In the genomic region with DNA sequence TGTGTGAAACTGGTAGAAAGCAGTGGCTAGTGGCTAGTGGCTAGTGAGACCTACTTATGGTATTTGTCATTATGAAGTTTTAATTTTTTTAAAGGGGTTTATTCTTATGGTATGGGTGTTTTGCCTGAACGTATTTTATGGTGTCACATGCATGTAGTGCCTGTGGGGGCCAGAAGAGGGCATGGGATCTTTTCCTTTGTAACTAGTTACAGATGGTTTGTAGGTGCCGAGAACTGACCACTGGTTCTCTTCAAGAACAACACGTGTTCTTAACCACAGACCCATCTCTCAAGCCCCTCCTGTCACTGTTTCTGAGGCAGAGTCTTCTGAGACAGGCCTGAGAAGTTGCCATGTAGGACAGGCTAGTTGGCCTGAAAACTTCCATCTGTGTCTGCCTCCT, we compare ENCODE assay signal across 14 mouse cellular contexts. TPM values are rescaled to one million over a fixed set of nuclear protein-coding genes. Genes with fewer than 3 reads are reported as not detected.
DNase-seq lines count a peak whose midpoint lies in the region; ATAC-seq and TF ChIP-seq lines count a peak whose summit lies in the region.
"Had no signal": no experiment of that assay in that cellular context is flagged by ENCODE, and none has a peak within 500 bp of the region (broad histone marks: within the 10 kb centered on the region; RNA-seq: fewer than 3 reads in every experiment).

No protein-coding gene starts in this region.

- intact Hi-C loops in left cerebral cortex, postnatal 4 days (cut with DNase I) = no loop called here

- H3K9ac ChIP-seq in hindbrain, embryonic 11.5 days (ENCODE audit: low read depth, low read length) = no peak overlapping the region
- no peak overlapping the region for H3K9ac ChIP-seq in hindbrain, embryonic 13.5 days
- H3K9ac ChIP-seq in midbrain, postnatal 0 days (replicated peaks; ENCODE audit: low read length, poor library complexity, severe bottlenecking) = no peak overlapping the region
- H3K9ac ChIP-seq: liver, embryonic 14.5 days had no signal

- in situ Hi-C loops in Patski (cut with MboI; ENCODE audit: low pct_unique_long_range_greater_than_20kb) = no loop called here

- H3K27me3 ChIP-seq in hindbrain, embryonic 10.5 days (ENCODE audit: insufficient read depth, poor library complexity, severe bottlenecking) = peaks cover 6% of the 10 kb centered on the region
- no peaks in the 10 kb centered on the region for H3K27me3 ChIP-seq in hindbrain, embryonic 11.5 days (ENCODE audit: control insufficient read depth, insufficient read depth, low read length)
- H3K27me3 ChIP-seq in Patski = no peaks in the 10 kb centered on the region
- H3K27me3 ChIP-seq in hindbrain, embryonic 13.5 days = peaks cover 3% of the 10 kb centered on the region
- no peaks in the 10 kb centered on the region for H3K27me3 ChIP-seq in midbrain, postnatal 0 days (ENCODE audit: insufficient read depth, low read length)
- H3K27me3 ChIP-seq: heart, embryonic 15.5 days had no signal

- H3K27ac ChIP-seq in hindbrain, embryonic 10.5 days = no peak overlapping the region
- H3K27ac ChIP-seq in hindbrain, embryonic 11.5 days (ENCODE audit: low read depth, low read length) = no peak overlapping the region
- H3K27ac ChIP-seq in hindbrain, embryonic 13.5 days = no peak overlapping the region
- H3K27ac ChIP-seq in midbrain, postnatal 0 days (ENCODE audit: low read depth, low read length) = no peak overlapping the region
- H3K27ac ChIP-seq: heart, embryonic 15.5 days; liver, embryonic 14.5 days had no signal

- H3K9me3 ChIP-seq in hindbrain, embryonic 10.5 days = no peaks in the 10 kb centered on the region
- no peaks in the 10 kb centered on the region for H3K9me3 ChIP-seq in hindbrain, embryonic 11.5 days (ENCODE audit: control insufficient read depth, low read length)
- no peaks in the 10 kb centered on the region for H3K9me3 ChIP-seq in hindbrain, embryonic 13.5 days
- no peaks in the 10 kb centered on the region for H3K9me3 ChIP-seq in midbrain, postnatal 0 days (ENCODE audit: low read length)
- H3K9me3 ChIP-seq: heart, embryonic 15.5 days had no signal

- no peak for DNase-seq in hindbrain, embryonic 10.5 days (ENCODE audit: low spot score)
- no peak for DNase-seq in hindbrain, embryonic 11.5 days (ENCODE audit: low spot score)
- DNase-seq in Patski (ENCODE audit: low read depth, low spot score) = no peak
- no peak for DNase-seq in midbrain, postnatal 0 days (ENCODE audit: low spot score)
- no peak for DNase-seq in left cerebral cortex, postnatal 4 days
- no peak for DNase-seq in retina, embryonic 14.5 days (ENCODE audit: low spot score)
- DNase-seq: adrenal gland, adult 2 months; cerebellum, postnatal 36 days; right cerebral cortex, postnatal 14 days had no signal

- no peak overlapping the region for H3K4me2 ChIP-seq in hindbrain, embryonic 11.5 days (replicated peaks; ENCODE audit: low read depth, low read length)
- H3K4me2 ChIP-seq in hindbrain, embryonic 13.5 days = peak overlapping the region; percentile 79
- peak overlapping the region; percentile 69; the same call in 1 of the 2 replicates for H3K4me2 ChIP-seq in midbrain, postnatal 0 days (ENCODE audit: low read depth, low read length, poor library complexity, severe bottlenecking)

- TF ChIP-seq CTCF in Patski (IDR thresholded peaks at IDR 0.05) = peak; percentile 34
- no peak; the same call in 1 of the 2 replicates for TF ChIP-seq CTCF in midbrain, postnatal 0 days (IDR thresholded peaks at IDR 0.05)

- CTCF ChIA-PET in Patski (lab: Charles Lee) = interaction anchor here (2.6 kb wide), 1 partner anchor 38 kb away, joined by 13 read pairs; no protein-coding TSS in a partner anchor

- 95% methylated on average over 3 of the region's 3 CpGs for WGBS in hindbrain, embryonic 10.5 days
- 92% methylated on average over 3 of the region's 3 CpGs for WGBS in hindbrain, embryonic 11.5 days
- 86% methylated on average over 3 of the region's 3 CpGs for WGBS in hindbrain, embryonic 13.5 days
- WGBS in midbrain, postnatal 0 days = 91% methylated on average over 3 of the region's 3 CpGs

- H3K36me3 ChIP-seq in hindbrain, embryonic 10.5 days = peaks cover 19% of the 10 kb centered on the region
- H3K36me3 ChIP-seq in hindbrain, embryonic 11.5 days (ENCODE audit: control insufficient read depth, insufficient read depth, low read length) = no peaks in the 10 kb centered on the region
- peaks cover 16% of the 10 kb centered on the region for H3K36me3 ChIP-seq in hindbrain, embryonic 13.5 days
- peaks cover 13% of the 10 kb centered on the region for H3K36me3 ChIP-seq in midbrain, postnatal 0 days (ENCODE audit: insufficient read depth, low read length)

- peaks cover 14% of the 10 kb centered on the region for H3K4me1 ChIP-seq in hindbrain, embryonic 10.5 days (replicated peaks)
- no peaks in the 10 kb centered on the region for H3K4me1 ChIP-seq in hindbrain, embryonic 11.5 days (replicated peaks; ENCODE audit: control insufficient read depth, insufficient read depth, low read length)
- H3K4me1 ChIP-seq in hindbrain, embryonic 13.5 days (replicated peaks) = peaks cover 15% of the 10 kb centered on the region
- peaks cover 6% of the 10 kb centered on the region; the same call in 1 of the 2 replicates for H3K4me1 ChIP-seq in midbrain, postnatal 0 days (ENCODE audit: insufficient read depth, low read length)

- POLR2A ChIA-PET in Patski (lab: Charles Lee) = interaction anchor here (1.7 kb wide), 1 partner anchor 9 kb away, joined by 3 read pairs; no protein-coding TSS in a partner anchor

- no peak for ATAC-seq in hindbrain, embryonic 11.5 days (ENCODE audit: low FRiP score)
- no peak for ATAC-seq in Patski
- no peak for ATAC-seq in hindbrain, embryonic 13.5 days (ENCODE audit: low FRiP score)
- ATAC-seq in midbrain, postnatal 0 days (ENCODE audit: low FRiP score) = no peak
- no peak for ATAC-seq in granulocyte monocyte progenitor cell, adult 5-6 weeks (replicated peaks; ENCODE audit: poor library complexity, severe bottlenecking)
- ATAC-seq: CD4-positive, CD25-positive, alpha-beta regulatory T cell, adult 4 months had no signal

- H3K4me3 ChIP-seq in hindbrain, embryonic 10.5 days = peak overlapping the region; percentile 72
- H3K4me3 ChIP-seq in hindbrain, embryonic 11.5 days (ENCODE audit: low read depth, low read length) = no peak overlapping the region
- peak overlapping the region; percentile 70 for H3K4me3 ChIP-seq in hindbrain, embryonic 13.5 days
- peak overlapping the region; percentile 66; the same call in 1 of the 2 replicates for H3K4me3 ChIP-seq in midbrain, postnatal 0 days (ENCODE audit: low read depth, low read length)

RNA-seq across cellular contexts. Expression of gene Wdr35, which starts 1.4 kb away (rescaled TPM):
- 21.1 and 22.9 TPM in 2 replicates for polyA plus RNA-seq in hindbrain, embryonic 10.5 days (2016; fragmentation: Nextera tagmentation; extraction: Ambion mirVana)
- 22.8 and 24.2 TPM in 2 replicates for polyA plus RNA-seq in hindbrain, embryonic 11.5 days (2014; fragmentation: Nextera tagmentation; extraction: Ambion mirVana)
- polyA plus RNA-seq in Patski (2021) = 41.7 TPM
- polyA plus RNA-seq in hindbrain, embryonic 13.5 days (2015; fragmentation: Nextera tagmentation; extraction: Ambion mirVana) = 19.4 and 20.5 TPM in 2 replicates
- 19.3 and 24.2 TPM in 2 replicates for total RNA-seq in midbrain, postnatal 0 days (2014; rRNA removed)
- 21.4 and 22.4 TPM in 2 replicates for polyA plus RNA-seq in midbrain, postnatal 0 days (2015; fragmentation: Nextera tagmentation; extraction: Ambion mirVana)
- total RNA-seq in left cerebral cortex, postnatal 4 days (2021) = 10 to 100 TPM; 35.1 to 39.3 TPM
- 0.09 and 1.2 TPM in 2 replicates for total RNA-seq in granulocyte monocyte progenitor cell, adult 5-6 weeks (2014; fragmentation: Nextera tagmentation)
- 0.57 and 1.0 TPM in 2 replicates for total RNA-seq in granulocyte monocyte progenitor cell, adult 5-6 weeks (2017)

RNA-seq across cellular contexts. Expression of gene Matn3, which starts 27.3 kb away (rescaled TPM):
- 2.5 and 3.7 TPM in 2 replicates for polyA plus RNA-seq in hindbrain, embryonic 10.5 days (2016; fragmentation: Nextera tagmentation; extraction: Ambion mirVana)
- polyA plus RNA-seq in hindbrain, embryonic 11.5 days (2014; fragmentation: Nextera tagmentation; extraction: Ambion mirVana) = 1.2 and 1.6 TPM in 2 replicates
- polyA plus RNA-seq in Patski (2021) = 0.17 TPM
- polyA plus RNA-seq in hindbrain, embryonic 13.5 days (2015; fragmentation: Nextera tagmentation; extraction: Ambion mirVana) = 0.22 and 0.71 TPM in 2 replicates
- total RNA-seq in midbrain, postnatal 0 days (2014; rRNA removed) = 0.33 and 0.38 TPM in 2 replicates
- polyA plus RNA-seq in midbrain, postnatal 0 days (2015; fragmentation: Nextera tagmentation; extraction: Ambion mirVana) = 0.11 and 0.29 TPM in 2 replicates
- total RNA-seq in left cerebral cortex, postnatal 4 days (2021) = under 1 TPM; 0.14 to 0.20 TPM
- not detected in 2 replicates for total RNA-seq in granulocyte monocyte progenitor cell, adult 5-6 weeks (2014; fragmentation: Nextera tagmentation)
- total RNA-seq in granulocyte monocyte progenitor cell, adult 5-6 weeks (2017) = not detected in 2 replicates
- total RNA-seq: adrenal gland, adult 2 months had no signal
- polyA plus RNA-seq: adrenal gland, adult 2 months; CD4-positive, CD25-positive, alpha-beta regulatory T cell, adult 4 months had no signal

RNA-seq across cellular contexts. Expression of gene Laptm4a, which starts 53.6 kb away (rescaled TPM):
- 130 and 147 TPM in 2 replicates for polyA plus RNA-seq in hindbrain, embryonic 10.5 days (2016; fragmentation: Nextera tagmentation; extraction: Ambion mirVana)
- 104 and 164 TPM in 2 replicates for polyA plus RNA-seq in hindbrain, embryonic 11.5 days (2014; fragmentation: Nextera tagmentation; extraction: Ambion mirVana)
- 550 TPM for polyA plus RNA-seq in Patski (2021)
- 229 and 244 TPM in 2 replicates for polyA plus RNA-seq in hindbrain, embryonic 13.5 days (2015; fragmentation: Nextera tagmentation; extraction: Ambion mirVana)
- total RNA-seq in midbrain, postnatal 0 days (2014; rRNA removed) = 165 and 177 TPM in 2 replicates
- 225 TPM in 2 replicates for polyA plus RNA-seq in midbrain, postnatal 0 days (2015; fragmentation: Nextera tagmentation; extraction: Ambion mirVana)
- total RNA-seq in left cerebral cortex, postnatal 4 days (2021) = 100 to 1,000 TPM; 186 to 191 TPM
- 58.5 and 63.6 TPM in 2 replicates for total RNA-seq in granulocyte monocyte progenitor cell, adult 5-6 weeks (2014; fragmentation: Nextera tagmentation)
- 99.7 and 113 TPM in 2 replicates for total RNA-seq in granulocyte monocyte progenitor cell, adult 5-6 weeks (2017)

RNA-seq across cellular contexts. Expression of gene Ttc32, which starts 54.7 kb away (rescaled TPM):
- 20.4 and 22.5 TPM in 2 replicates for polyA plus RNA-seq in hindbrain, embryonic 10.5 days (2016; fragmentation: Nextera tagmentation; extraction: Ambion mirVana)
- polyA plus RNA-seq in hindbrain, embryonic 11.5 days (2014; fragmentation: Nextera tagmentation; extraction: Ambion mirVana) = 21.3 and 23.4 TPM in 2 replicates
- 14.7 TPM for polyA plus RNA-seq in Patski (2021)
- 11.3 and 13.5 TPM in 2 replicates for polyA plus RNA-seq in hindbrain, embryonic 13.5 days (2015; fragmentation: Nextera tagmentation; extraction: Ambion mirVana)
- total RNA-seq in midbrain, postnatal 0 days (2014; rRNA removed) = 5.1 and 8.6 TPM in 2 replicates
- polyA plus RNA-seq in midbrain, postnatal 0 days (2015; fragmentation: Nextera tagmentation; extraction: Ambion mirVana) = 5.3 and 5.4 TPM in 2 replicates
- total RNA-seq in left cerebral cortex, postnatal 4 days (2021) = 1 to 10 TPM; 3.2 to 3.6 TPM
- total RNA-seq in granulocyte monocyte progenitor cell, adult 5-6 weeks (2014; fragmentation: Nextera tagmentation) = 35.6 and 51.0 TPM in 2 replicates
- total RNA-seq in granulocyte monocyte progenitor cell, adult 5-6 weeks (2017) = 26.2 and 29.0 TPM in 2 replicates
